Mouse (Mus musculus) lung, postnatal 0 days (tissue): ENCODE data around the gene Cdk2ap2. TPM values are rescaled to one million over a fixed set of nuclear protein-coding genes. Genes with fewer than 3 reads are reported as not detected.

Experiments used
- ATAC-seq: fragments of 200-750 bp; cut with Nextera tagmentation; 2 replicates; pipeline ENCODE4 v1.8.0; 2017; ENCODE audit warnings: moderate library complexity
- DNase-seq: peaks from one replicate; pipeline ENCODE4 v3.0.0-alpha.2; 2016; ENCODE audit warnings: low spot score
- H3K27ac ChIP-seq: fragments of 300-500 bp; sonication (generic); 2 replicates; pipeline ENCODE4 v1.5.1; 2014; ENCODE audit warnings: antibody characterized with exemption, mild to moderate bottlenecking, low read length, mixed read lengths
- H3K27me3 ChIP-seq: fragments of 300-500 bp; sonication (generic); replicated peaks from 2 replicates; pipeline ENCODE4 v1.6.1; 2014; ENCODE audit warnings: low read length, mixed read lengths; ENCODE audit not compliant: insufficient read depth
- H3K36me3 ChIP-seq: fragments of 300-500 bp; sonication (generic); 2 replicates; pipeline ENCODE4 v1.6.1; 2014; ENCODE audit warnings: low read length, mixed read lengths; ENCODE audit not compliant: insufficient read depth
- H3K4me1 ChIP-seq: fragments of 300-500 bp; sonication (generic); 2 replicates; pipeline ENCODE4 v1.6.1; 2014; ENCODE audit warnings: antibody characterized with exemption, low read depth, low read length, mixed read lengths; ENCODE audit not compliant: insufficient read depth
- H3K4me2 ChIP-seq: fragments of 300-500 bp; sonication (generic); replicated peaks from 2 replicates; pipeline ENCODE4 v1.6.1; 2014; ENCODE audit warnings: low read depth, mild to moderate bottlenecking, low read length, moderate library complexity, mixed read lengths
- H3K4me3 ChIP-seq: fragments of 300-500 bp; sonication (generic); 2 replicates; pipeline ENCODE4 v1.5.1; 2014; ENCODE audit warnings: low read depth, low read length
- H3K9ac ChIP-seq: fragments of 300-500 bp; sonication (generic); replicated peaks from 2 replicates; pipeline ENCODE4 v1.6.1; 2014; ENCODE audit warnings: low read depth, mild to moderate bottlenecking
- H3K9me3 ChIP-seq: fragments of 300-500 bp; sonication (generic); 2 replicates; pipeline ENCODE4 v1.6.1; 2016; ENCODE audit warnings: low read length, mixed read lengths
- CTCF ChIP-seq: IDR thresholded peaks from 2 replicates; pipeline ENCODE4 v1.5.1; 2016; ENCODE audit warnings: antibody characterized with exemption, mild to moderate bottlenecking
- EP300 ChIP-seq: IDR thresholded peaks from 2 replicates; pipeline ENCODE4 v1.6.1; 2016; ENCODE audit warnings: antibody characterized with exemption, mild to moderate bottlenecking, control low read depth
- WGBS: fragments of 180-500 bp; shearing (Covaris S2); extraction: QIAGEN DNeasy Blood & Tissue Kit; methylation state at CpG from one replicate; pipeline ENCODE4 v1.1.7; 2014; 5-methylcytosine and 5-hydroxymethylcytosine counted together
- polyA plus RNA-seq: library from polyadenylated mRNA; unstranded; fragments of >200 nt; fragmentation: Nextera tagmentation; extraction: Ambion mirVana; gene quantifications from 2 replicates; pipeline ENCODE4 v1.2.1, GENCODE M21; 2015

Cdk2ap2 gene
- polyA plus RNA-seq, 1 experiment from 2014 or later, result 154 TPM

GRCm38 (mm10) chr19:4072706-4073424 lies 24.1 kb upstream of the Cdk2ap2 start:
- H3K9me3 ChIP-seq, result no peaks in the 10 kb centered on the region
- H3K4me1 ChIP-seq, result no peaks in the 10 kb centered on the region
- WGBS, result 80% methylated on average over 6 of the region's 6 CpGs
- H3K27ac ChIP-seq, result no peak overlapping the region
- no peaks in the 10 kb centered on the region for H3K36me3 ChIP-seq
- H3K4me2 ChIP-seq, result no peak overlapping the region
- no peak overlapping the region for H3K9ac ChIP-seq
- DNase-seq (no peak), ATAC-seq (no peak)
- no peak for TF ChIP-seq EP300
- no peak for TF ChIP-seq CTCF
- H3K4me3 ChIP-seq, result no peak overlapping the region
- no peaks in the 10 kb centered on the region for H3K27me3 ChIP-seq

GRCm38 (mm10) chr19:4075531-4075930 lies 21.5 kb upstream of the Cdk2ap2 start:
- ATAC-seq (no peak), DNase-seq (no peak)
- Histone ChIP-seq H3K27ac (no peak overlapping the region), H3K4me1 (no peaks in the 10 kb centered on the region), H3K4me3 (no peak overlapping the region), H3K27me3 (no peaks in the 10 kb centered on the region), H3K9me3 (no peaks in the 10 kb centered on the region), H3K9ac (no peak overlapping the region), H3K4me2 (no peak overlapping the region), H3K36me3 (no peaks in the 10 kb centered on the region)
- 85% methylated on average over 1 of the region's 1 CpGs for WGBS
- TF ChIP-seq EP300, result no peak
- TF ChIP-seq CTCF, result no peak

- H3K27me3 ChIP-seq, result no peaks in the 10 kb centered on the region
- no peaks in the 10 kb centered on the region for H3K9me3 ChIP-seq
- no peak overlapping the region for H3K4me3 ChIP-seq
- WGBS, result 75% methylated on average over 1 of the region's 1 CpGs
- H3K27ac ChIP-seq, result no peak overlapping the region
- no peaks in the 10 kb centered on the region for H3K4me1 ChIP-seq
- TF ChIP-seq EP300 (no peak), CTCF (no peak)
- no peaks in the 10 kb centered on the region for H3K36me3 ChIP-seq
- no peak overlapping the region for H3K9ac ChIP-seq
- DNase-seq (no peak), ATAC-seq (no peak)
- H3K4me2 ChIP-seq, result no peak overlapping the region
Observed at GRCm38 (mm10) chr19:4079594-4079993, 17.4 kb upstream of the Cdk2ap2 start.

- Histone ChIP-seq H3K4me2 (no peak overlapping the region), H3K36me3 (no peaks in the 10 kb centered on the region), H3K27ac (no peak overlapping the region), H3K4me3 (no peak overlapping the region), H3K9me3 (no peaks in the 10 kb centered on the region), H3K27me3 (no peaks in the 10 kb centered on the region), H3K4me1 (no peaks in the 10 kb centered on the region), H3K9ac (no peak overlapping the region)
- 52% methylated on average over 8 of the region's 8 CpGs for WGBS
- DNase-seq (peak; percentile 27), ATAC-seq (peak; percentile 47; the same call in 1 of the 2 replicates)
- no peak for TF ChIP-seq EP300
- TF ChIP-seq CTCF, result peak; percentile 55
Observed at GRCm38 (mm10) chr19:4080511-4081009, 16.4 kb upstream of the Cdk2ap2 start.

- no peaks in the 10 kb centered on the region for H3K36me3 ChIP-seq
- ATAC-seq, result no peak
- H3K27me3 ChIP-seq, result no peaks in the 10 kb centered on the region
- H3K27ac ChIP-seq, result no peak within 1 kb of the TSS
- TF ChIP-seq EP300 (no peak), CTCF (no peak)
- no peak within 1 kb of the TSS for H3K4me3 ChIP-seq
- no peaks in the 10 kb centered on the region for H3K4me1 ChIP-seq
- no peak within 1 kb of the TSS for H3K9ac ChIP-seq
- 54% methylated on average over 3 of the region's 3 CpGs for WGBS
- DNase-seq, result no peak
- H3K4me2 ChIP-seq, result no peak within 1 kb of the TSS
- no peaks in the 10 kb centered on the region for H3K9me3 ChIP-seq
Observed at GRCm38 (mm10) chr19:4081394-4081793, 15.6 kb upstream of the Cdk2ap2 start, which contains the start of gene Cabp2. Gene Cabp2, plus strand, starts transcription at chr19:4081578.

GRCm38 (mm10) chr19:4082219-4082965 lies 14.6 kb upstream of the Cdk2ap2 start:
- no peak overlapping the region for H3K27ac ChIP-seq
- H3K4me1 ChIP-seq, result no peaks in the 10 kb centered on the region
- H3K9ac ChIP-seq, result no peak overlapping the region
- no peak overlapping the region for H3K4me3 ChIP-seq
- DNase-seq, result no peak
- ATAC-seq, result no peak
- H3K9me3 ChIP-seq, result no peaks in the 10 kb centered on the region
- TF ChIP-seq EP300 (no peak), CTCF (no peak)
- no peak overlapping the region for H3K4me2 ChIP-seq
- H3K27me3 ChIP-seq, result no peaks in the 10 kb centered on the region
- no peaks in the 10 kb centered on the region for H3K36me3 ChIP-seq
- WGBS, result 77% methylated on average over 11 of the region's 11 CpGs
